Mouse (Mus musculus): ENCODE data around the gene H60b. TPM values are rescaled to one million over a fixed set of nuclear protein-coding genes. Genes with fewer than 3 reads are reported as not detected.
"Not testable (repeated sequence)": the region's sequence is repeated elsewhere in the genome, so short reads cannot be mapped to it uniquely, and the experiment has no call there.

H60b gene
- total RNA-seq, 2 experiments from 2014 or later: not detected

GRCm38 (mm10) chr10:22163705-22164583 is 5.6 kb downstream of the H60b start:
- ATAC-seq (ENCODE audit: poor library complexity, severe bottlenecking): not testable (repeated sequence)

- ATAC-seq (ENCODE audit: poor library complexity, severe bottlenecking): peak; percentile 87
Measured at GRCm38 (mm10) chr10:22165328-22166003, 7.1 kb downstream of the H60b start.

GRCm38 (mm10) chr10:22166025-22166424 is 7.6 kb downstream of the H60b start:
- ATAC-seq (ENCODE audit: poor library complexity, severe bottlenecking): peak; percentile 75

- not testable (repeated sequence) for ATAC-seq (ENCODE audit: poor library complexity, severe bottlenecking)
Measured at GRCm38 (mm10) chr10:22167061-22167460, 8.7 kb downstream of the H60b start.

- peak; percentile 39 for ATAC-seq (ENCODE audit: poor library complexity, severe bottlenecking)
Measured at GRCm38 (mm10) chr10:22169116-22169515, 10.7 kb downstream of the H60b start.

- peak; percentile 44 for ATAC-seq (ENCODE audit: poor library complexity, severe bottlenecking)
Measured at GRCm38 (mm10) chr10:22172431-22173334, 14.3 kb downstream of the H60b start.

- ATAC-seq (ENCODE audit: poor library complexity, severe bottlenecking): peak; percentile 43; the same call in 1 of the 2 replicates
Measured at GRCm38 (mm10) chr10:22173335-22174189, 15.2 kb downstream of the H60b start.

- peak; percentile 67; the same call in 1 of the 2 replicates for ATAC-seq (ENCODE audit: poor library complexity, severe bottlenecking)
Measured at GRCm38 (mm10) chr10:22174190-22174487, 15.8 kb downstream of the H60b start.

GRCm38 (mm10) chr10:22176515-22176914 is 18.1 kb downstream of the H60b start:
- ATAC-seq (ENCODE audit: poor library complexity, severe bottlenecking): not testable (repeated sequence)

GRCm38 (mm10) chr10:22191035-22191434 is 32.6 kb downstream of the H60b start:
- not testable (repeated sequence) for ATAC-seq (ENCODE audit: poor library complexity, severe bottlenecking)

- ATAC-seq (ENCODE audit: poor library complexity, severe bottlenecking): not testable (repeated sequence)
Measured at GRCm38 (mm10) chr10:22201352-22201751, 43.0 kb downstream of the H60b start.

- ATAC-seq (ENCODE audit: poor library complexity, severe bottlenecking): peak; percentile 76
Measured at GRCm38 (mm10) chr10:22202784-22203583, 44.6 kb downstream of the H60b start.

- not testable (repeated sequence) for ATAC-seq (ENCODE audit: poor library complexity, severe bottlenecking)
Measured at GRCm38 (mm10) chr10:22206443-22206842, 48.1 kb downstream of the H60b start.

- peak; percentile 88 for ATAC-seq (ENCODE audit: poor library complexity, severe bottlenecking)
Measured at GRCm38 (mm10) chr10:22212012-22212696, 53.8 kb downstream of the H60b start.

- peak; percentile 67 for ATAC-seq (ENCODE audit: poor library complexity, severe bottlenecking)
Measured at GRCm38 (mm10) chr10:22223474-22224349, 65.3 kb downstream of the H60b start.

- no peak for ATAC-seq (ENCODE audit: poor library complexity, severe bottlenecking)
Measured at GRCm38 (mm10) chr10:22265060-22265459, 106.7 kb downstream of the H60b start.
